Comparison of ENCODE assay signal across 8 mouse cellular contexts in the genomic region with DNA sequence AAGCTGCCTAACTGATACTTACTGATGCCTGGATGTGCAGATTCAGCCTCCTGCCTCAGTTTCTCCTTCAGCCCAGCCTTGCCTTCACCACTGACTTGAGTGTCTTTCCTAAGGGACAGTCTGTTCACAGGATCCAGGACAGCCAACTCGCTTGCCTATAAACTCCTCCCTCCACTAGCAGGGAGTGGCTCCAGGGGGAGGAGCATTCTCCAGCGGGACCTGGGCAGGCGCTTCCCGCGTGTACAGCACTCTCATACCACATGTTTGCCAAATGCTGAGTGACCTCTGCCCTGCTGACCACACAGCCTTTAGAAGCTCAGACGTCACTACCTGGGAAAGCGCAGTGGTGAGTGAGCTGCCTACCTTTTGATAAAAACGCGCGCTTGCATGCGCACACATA. TPM values are rescaled to one million over a fixed set of nuclear protein-coding genes. Genes with fewer than 3 reads are reported as not detected.
DNase-seq lines count a peak whose midpoint lies in the region; ATAC-seq and TF ChIP-seq lines count a peak whose summit lies in the region.

No protein-coding gene starts in this region.

- peak overlapping the region; percentile 63 for H3K4me3 ChIP-seq in ES-Bruce4 (ENCODE audit: low read depth, low read length)
- peak overlapping the region; percentile 27 for H3K4me3 ChIP-seq in heart, embryonic 15.5 days
- peak overlapping the region; percentile 17 for H3K4me3 ChIP-seq in limb, embryonic 14.5 days (replicated peaks; ENCODE audit: low read length)

- H3K27ac ChIP-seq in ES-Bruce4 (ENCODE audit: insufficient read depth, low read length) = no peak overlapping the region
- no peak overlapping the region for H3K27ac ChIP-seq in heart, embryonic 15.5 days
- no peak overlapping the region for H3K27ac ChIP-seq in limb, embryonic 14.5 days (replicated peaks; ENCODE audit: low read depth, low read length)

- TF ChIP-seq POLR2A in ES-Bruce4 (IDR thresholded peaks at IDR 0.05; ENCODE audit: insufficient read depth, low read length) = peak; percentile 25
- TF ChIP-seq POLR2A in limb, embryonic 14.5 days (IDR thresholded peaks at IDR 0.05; ENCODE audit: borderline replicate concordance, extremely low read depth, insufficient read depth, insufficient read length) = no peak

- no peaks in the 10 kb centered on the region for H3K27me3 ChIP-seq in ES-Bruce4 (ENCODE audit: control insufficient read depth, insufficient read depth, low read length, poor library complexity, severe bottlenecking)
- H3K27me3 ChIP-seq in heart, embryonic 15.5 days = no peaks in the 10 kb centered on the region
- H3K27me3 ChIP-seq in limb, embryonic 14.5 days (ENCODE audit: control insufficient read depth, insufficient read depth, low read length) = no peaks in the 10 kb centered on the region

- H3K4me1 ChIP-seq in ES-Bruce4 (ENCODE audit: control insufficient read depth, insufficient read depth, low read length) = no peaks in the 10 kb centered on the region
- H3K4me1 ChIP-seq in heart, embryonic 15.5 days (replicated peaks) = peaks cover 11% of the 10 kb centered on the region
- H3K4me1 ChIP-seq in limb, embryonic 14.5 days (ENCODE audit: control insufficient read depth, insufficient read depth, low read length) = no peaks in the 10 kb centered on the region

- H3K9me3 ChIP-seq in ES-Bruce4 (replicated peaks; ENCODE audit: control insufficient read depth, insufficient read depth, low read length, poor library complexity, severe bottlenecking) = no peaks in the 10 kb centered on the region
- no peaks in the 10 kb centered on the region for H3K9me3 ChIP-seq in heart, embryonic 15.5 days (replicated peaks)
- no peaks in the 10 kb centered on the region for H3K9me3 ChIP-seq in limb, embryonic 14.5 days (ENCODE audit: control insufficient read depth, low read length)

- peak; percentile 53; the same call in 1 of the 2 replicates for TF ChIP-seq EP300 in ES-Bruce4 (IDR thresholded peaks at IDR 0.05; ENCODE audit: insufficient read depth, low read depth, low read length)

- peak; percentile 65 for DNase-seq in MEL-GATA-1-ER (ENCODE audit: extremely low read depth, low read depth)
- no peak for DNase-seq in limb, embryonic 14.5 days (ENCODE audit: low spot score)
- peak; percentile 50 for DNase-seq in retina, embryonic 14.5 days (ENCODE audit: low spot score)
- no peak for DNase-seq in thymus, postnatal 4 days
- no peak for DNase-seq in Muller cell, postnatal 12 days (ENCODE audit: inconsistent ontology term)
- DNase-seq in cerebellum, postnatal 10 days = no peak

- TF ChIP-seq CTCF in ES-Bruce4 (IDR thresholded peaks at IDR 0.05; ENCODE audit: low read depth, low read length) = no peak

- no peaks in the 10 kb centered on the region for H3K36me3 ChIP-seq in ES-Bruce4 (ENCODE audit: control insufficient read depth, insufficient read depth, low read length, poor library complexity, severe bottlenecking)
- H3K36me3 ChIP-seq in heart, embryonic 15.5 days = no peaks in the 10 kb centered on the region
- H3K36me3 ChIP-seq in limb, embryonic 14.5 days (ENCODE audit: control insufficient read depth, insufficient read depth, low read length) = no peaks in the 10 kb centered on the region

- no peak for ATAC-seq in heart, embryonic 15.5 days (replicated peaks; ENCODE audit: insufficient number of reproducible peaks, insufficient read depth, low FRiP score, low read depth)
- no peak for ATAC-seq in limb, embryonic 14.5 days (ENCODE audit: low FRiP score, low read depth)

- H3K9ac ChIP-seq in ES-Bruce4 (ENCODE audit: low read depth, poor library complexity, severe bottlenecking) = peak overlapping the region; percentile 3; the same call in 1 of the 2 replicates
- H3K9ac ChIP-seq in heart, embryonic 15.5 days = no peak overlapping the region
- no peak overlapping the region for H3K9ac ChIP-seq in limb, embryonic 14.5 days (ENCODE audit: low read depth, low read length, severe bottlenecking)

- WGBS in heart, embryonic 15.5 days = 22% methylated on average over 11 of the region's 11 CpGs
- WGBS in limb, embryonic 14.5 days = 14% methylated on average over 11 of the region's 11 CpGs

- H3K4me2 ChIP-seq in heart, embryonic 15.5 days = peak overlapping the region; percentile 51
- peak overlapping the region; percentile 36 for H3K4me2 ChIP-seq in limb, embryonic 14.5 days (replicated peaks; ENCODE audit: low read depth, low read length, severe bottlenecking)

RNA-seq across cellular contexts. Expression of a gene that starts 15.9 kb away (rescaled TPM):
- polyA plus RNA-seq in ES-Bruce4 (2011; ENCODE audit: insufficient read depth, insufficient read length, low read depth, missing spikeins) = 1,323 and 1,403 TPM in 2 replicates
- 1,686 and 1,690 TPM in 2 replicates for polyA plus RNA-seq in heart, embryonic 15.5 days (2015; fragmentation: Nextera tagmentation; extraction: Ambion mirVana)
- polyA plus RNA-seq in limb, embryonic 14.5 days (2012; rRNA removed) = 675 and 907 TPM in 2 replicates
- 1,291 and 1,302 TPM in 2 replicates for polyA plus RNA-seq in limb, embryonic 14.5 days (2014; fragmentation: Nextera tagmentation; extraction: Ambion mirVana)

RNA-seq across cellular contexts. Expression of a gene that starts 19.5 kb away (rescaled TPM):
- not detected in 2 replicates for polyA plus RNA-seq in ES-Bruce4 (2011; ENCODE audit: insufficient read depth, insufficient read length, low read depth, missing spikeins)
- polyA plus RNA-seq in heart, embryonic 15.5 days (2015; fragmentation: Nextera tagmentation; extraction: Ambion mirVana) = not detected in 2 replicates
- 0.14 and 0.26 TPM in 2 replicates for polyA plus RNA-seq in limb, embryonic 14.5 days (2012; rRNA removed)
- polyA plus RNA-seq in limb, embryonic 14.5 days (2014; fragmentation: Nextera tagmentation; extraction: Ambion mirVana) = 0.14 TPM in 1 of 2 replicates, not detected in the other

Comparison
In these comparisons a context has a peak if more than half of its experiments do, and no peak if none do; other contexts are left out.
1. DNase-seq: peak in MEL-GATA-1-ER (single experiment) and retina, embryonic 14.5 days (single experiment); none in limb, embryonic 14.5 days (single experiment), thymus, postnatal 4 days (single experiment), Muller cell, postnatal 12 days (single experiment) and cerebellum, postnatal 10 days (0 of 2).
2. Peak in every context shown above with its lines, with median percentiles within 50 percentile points of each other: H3K4me3 ChIP-seq.